Mouse (Mus musculus): ENCODE data around the gene Cd93.

Cd93 gene

DNA sequence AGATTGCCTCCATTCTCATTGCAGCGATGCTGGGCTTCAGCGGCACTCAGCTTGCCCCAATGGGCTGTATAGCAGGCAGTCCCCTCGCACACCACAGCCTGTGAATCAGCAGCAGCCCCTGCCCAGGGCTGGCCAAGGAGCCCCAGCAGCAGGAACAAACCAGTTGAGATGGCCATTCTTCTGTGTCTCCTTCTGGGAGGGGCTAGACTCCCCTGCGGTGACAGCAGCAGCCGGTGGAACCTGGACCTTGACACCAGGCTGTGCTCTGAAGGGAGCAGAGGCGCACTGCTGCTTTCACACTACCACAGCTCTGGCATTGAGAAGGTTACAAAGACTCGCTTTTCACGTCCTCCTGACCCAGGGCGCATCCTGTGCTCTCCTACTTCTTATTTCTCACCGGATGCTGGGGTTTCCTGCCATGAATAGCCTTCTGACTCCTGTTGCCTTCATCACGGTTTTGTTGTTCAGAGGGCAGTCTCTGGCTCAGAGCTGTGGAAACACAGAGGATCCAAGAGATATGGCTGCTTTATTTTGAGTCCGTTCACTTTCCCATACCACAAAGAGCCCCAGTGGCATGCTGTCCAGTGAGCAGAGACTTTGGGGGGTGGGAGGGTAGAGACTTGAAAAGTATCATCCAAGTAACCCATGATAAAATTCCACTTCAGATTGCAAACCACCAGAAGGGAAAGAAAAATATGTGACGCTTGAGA, at the start of gene Cd93:
Gene Cd93 (minus strand): TSS at position 315 of the 710 bp plus-strand sequence.
- peak; percentile 84 for DNase-seq (ENCODE audit: low spot score)

DNA sequence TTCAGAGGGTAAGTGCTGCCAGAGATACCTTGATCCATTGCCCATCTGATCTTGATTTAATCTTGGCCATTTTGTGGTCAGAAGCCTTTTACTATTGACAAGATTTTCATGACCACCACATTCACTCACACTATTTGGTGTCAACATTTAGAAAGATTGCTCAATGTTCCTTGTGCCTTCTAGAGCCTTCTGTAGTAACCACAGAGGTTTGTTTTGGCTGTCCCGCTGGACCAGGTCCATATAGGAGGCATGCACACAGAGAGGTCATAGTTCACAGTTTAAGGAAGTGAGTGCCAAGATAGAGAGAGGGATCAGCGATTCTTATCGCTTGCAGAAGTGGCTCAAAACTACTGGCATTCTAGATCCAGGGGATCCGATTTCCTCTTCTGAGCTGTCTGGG, 48.7 kb upstream of the Cd93 start:
- DNase-seq (ENCODE audit: low spot score), result peak; percentile 76

DNA sequence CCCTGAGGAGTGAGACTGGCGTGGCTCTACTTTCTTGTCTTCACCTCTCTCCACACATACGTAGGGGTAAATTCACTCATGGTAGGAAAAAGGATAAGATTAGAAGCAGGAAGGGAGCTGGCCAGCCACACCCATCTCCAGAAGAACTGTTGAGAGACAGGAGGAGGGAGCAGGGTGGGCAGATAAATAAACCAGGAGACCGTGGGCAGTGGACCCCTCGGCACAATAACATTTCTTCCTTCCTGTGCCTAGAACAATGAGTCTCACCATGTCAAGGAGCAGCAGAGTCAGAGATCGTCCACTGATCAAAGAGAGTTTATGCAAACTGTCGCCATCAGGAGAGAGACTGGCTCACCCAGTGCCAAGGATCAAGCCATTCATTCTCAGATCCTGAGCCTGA, 46.8 kb upstream of the Cd93 start:
- DNase-seq (ENCODE audit: low spot score), result peak; percentile 73

DNA sequence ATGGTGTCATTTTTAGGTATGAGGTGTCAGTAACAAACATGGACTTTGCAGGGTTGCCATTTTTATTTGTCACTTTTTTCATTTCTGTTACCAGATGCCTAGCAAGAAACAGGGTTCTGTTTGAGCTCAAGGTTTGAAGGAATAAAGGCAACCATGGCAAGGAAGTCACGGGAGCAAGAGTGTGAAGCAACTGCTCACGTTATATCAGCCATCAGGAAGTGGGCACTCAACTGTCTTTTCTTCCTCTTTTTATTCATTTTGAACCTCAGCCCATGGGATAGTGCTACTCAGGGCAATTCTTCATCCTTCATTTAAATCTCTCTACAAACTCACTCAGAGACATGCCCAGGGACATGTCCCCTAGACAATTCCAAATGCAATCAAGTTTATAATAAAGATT, 45.5 kb upstream of the Cd93 start:
- no peak for DNase-seq (ENCODE audit: low spot score)

DNA sequence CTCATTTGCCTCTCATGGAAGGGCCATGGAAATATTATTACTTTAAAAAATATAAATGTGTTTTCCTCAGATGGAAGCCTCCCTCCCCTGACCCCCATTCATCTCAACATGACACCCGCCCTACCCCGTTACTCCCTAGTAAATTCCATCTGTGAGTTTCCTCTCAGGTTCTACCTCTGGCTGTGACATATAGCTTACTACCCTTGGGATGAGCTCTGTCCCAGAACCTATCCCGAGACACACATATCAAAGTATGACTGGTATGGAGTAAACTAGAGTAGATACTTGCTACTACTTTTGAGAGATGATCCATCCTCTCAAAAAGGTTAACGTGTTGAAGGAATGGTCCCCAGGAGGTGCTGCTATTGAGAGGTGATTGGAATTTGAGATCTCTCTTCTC, 42.2 kb upstream of the Cd93 start:
- no peak for DNase-seq (ENCODE audit: low spot score)

DNA sequence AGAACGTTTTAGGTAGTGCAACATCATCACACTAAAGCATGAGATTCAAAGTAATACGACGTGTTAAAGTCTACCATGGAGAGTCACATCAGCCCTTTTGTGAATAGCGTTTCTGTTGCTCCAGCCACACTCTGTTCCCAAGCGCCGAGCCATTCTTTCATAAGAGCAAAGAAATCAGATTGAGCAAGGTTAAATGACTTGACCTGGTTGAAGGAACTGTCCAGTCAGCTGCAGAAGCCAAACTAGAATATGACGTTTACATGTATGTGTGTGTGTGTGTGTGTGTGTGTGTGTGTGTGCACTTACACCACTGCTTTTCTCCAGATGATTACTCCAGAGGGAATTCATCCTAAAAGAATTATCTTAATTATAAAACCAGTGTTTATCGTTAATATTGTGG, 37.0 kb upstream of the Cd93 start:
- DNase-seq (ENCODE audit: low spot score), result no peak

DNA sequence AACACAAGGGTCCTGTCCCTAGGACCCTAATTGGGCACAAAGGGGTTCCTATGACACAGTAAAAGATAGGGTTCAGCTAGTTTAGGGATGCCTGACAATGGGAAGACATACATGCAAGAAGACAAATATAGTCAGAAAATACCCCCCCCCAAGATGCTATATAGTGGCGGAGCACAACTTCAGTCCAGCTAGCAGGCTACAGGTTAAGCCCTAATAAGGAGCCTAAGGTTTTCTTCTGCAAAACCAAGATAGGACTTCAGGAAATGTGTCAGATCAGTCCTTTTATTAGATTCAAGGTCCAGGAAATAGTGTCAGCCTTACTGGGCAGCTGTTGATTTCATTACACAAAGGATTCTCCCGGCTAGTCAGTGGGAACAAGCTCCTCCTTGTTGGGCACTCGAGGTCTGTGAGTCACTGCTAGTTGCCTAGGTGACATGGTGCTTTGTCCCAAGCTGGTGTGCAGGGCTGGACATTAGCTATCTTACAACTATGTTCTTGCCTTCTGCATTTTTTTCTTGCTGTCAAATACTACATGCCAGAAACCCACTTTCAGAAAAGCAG, 34.9 kb upstream of the Cd93 start:
- DNase-seq (ENCODE audit: low spot score), result peak; percentile 86

DNA sequence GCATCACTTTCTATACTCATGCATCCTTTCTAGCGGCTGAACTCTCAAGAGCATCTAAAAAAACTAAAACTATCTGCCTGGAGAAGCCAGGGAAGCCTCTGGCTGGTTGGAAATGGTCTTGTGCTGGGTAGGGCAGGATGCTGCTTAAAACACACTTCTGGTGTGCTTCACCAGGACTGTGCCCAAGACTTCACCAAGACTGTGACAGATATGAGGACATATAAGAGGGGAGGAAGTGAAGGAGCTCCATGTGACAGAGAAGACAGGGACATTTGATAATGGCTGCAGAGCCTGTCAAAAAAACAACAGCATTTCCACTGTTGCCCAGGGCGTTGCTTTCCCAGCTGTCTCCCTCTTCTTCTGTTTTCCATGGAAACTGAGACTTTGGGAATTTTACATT, 34.0 kb upstream of the Cd93 start:
- no peak for DNase-seq (ENCODE audit: low spot score)

DNA sequence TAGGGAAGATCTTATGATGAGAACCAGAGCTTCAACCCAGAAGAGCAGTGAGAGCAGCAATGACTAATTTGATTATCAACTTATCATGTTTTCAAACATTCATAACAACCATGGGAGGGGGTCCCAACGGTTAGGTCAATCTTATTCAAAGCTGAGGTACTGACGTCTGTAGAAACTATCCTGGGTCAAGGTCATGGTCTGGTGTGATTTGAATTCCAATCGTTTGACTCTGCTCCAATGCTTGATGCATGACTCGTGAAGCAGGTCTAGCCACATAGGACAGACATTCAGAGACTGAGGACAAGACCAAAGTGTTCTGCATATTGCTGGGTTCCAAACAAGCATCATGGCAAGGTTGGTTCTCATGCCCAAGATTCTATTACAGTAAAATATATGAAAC, 33.2 kb upstream of the Cd93 start:
- DNase-seq (ENCODE audit: low spot score), result no peak

DNA sequence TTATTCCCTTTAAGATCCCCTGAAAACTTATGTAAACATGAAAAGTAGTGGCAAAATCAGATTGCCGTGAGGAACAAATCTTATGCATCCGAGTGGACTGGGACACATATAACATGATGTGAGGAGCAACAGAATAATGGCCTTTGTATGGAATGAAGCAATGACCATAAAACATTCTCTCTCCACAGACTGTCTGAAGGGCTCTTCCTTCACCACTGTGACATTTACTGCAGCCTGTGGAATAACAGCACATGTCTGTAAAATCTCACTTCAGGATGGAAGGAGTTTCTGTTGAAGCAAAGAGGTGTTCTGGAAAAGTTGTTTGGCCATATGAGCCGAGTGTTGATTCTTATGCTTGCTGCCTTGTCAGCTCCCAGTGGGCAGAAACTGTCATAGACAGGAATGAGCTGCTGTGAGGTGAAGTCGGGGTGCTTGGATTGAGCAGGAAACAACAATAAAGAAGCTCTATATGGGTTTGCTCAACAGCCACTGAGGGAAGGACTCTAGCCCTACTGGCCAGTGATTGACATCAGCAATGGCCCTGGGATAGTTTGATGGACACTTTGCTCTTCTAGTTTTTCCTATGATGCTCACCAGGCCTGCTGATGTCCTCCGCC, 32.6 kb upstream of the Cd93 start:
- no peak for DNase-seq (ENCODE audit: low spot score)

DNA sequence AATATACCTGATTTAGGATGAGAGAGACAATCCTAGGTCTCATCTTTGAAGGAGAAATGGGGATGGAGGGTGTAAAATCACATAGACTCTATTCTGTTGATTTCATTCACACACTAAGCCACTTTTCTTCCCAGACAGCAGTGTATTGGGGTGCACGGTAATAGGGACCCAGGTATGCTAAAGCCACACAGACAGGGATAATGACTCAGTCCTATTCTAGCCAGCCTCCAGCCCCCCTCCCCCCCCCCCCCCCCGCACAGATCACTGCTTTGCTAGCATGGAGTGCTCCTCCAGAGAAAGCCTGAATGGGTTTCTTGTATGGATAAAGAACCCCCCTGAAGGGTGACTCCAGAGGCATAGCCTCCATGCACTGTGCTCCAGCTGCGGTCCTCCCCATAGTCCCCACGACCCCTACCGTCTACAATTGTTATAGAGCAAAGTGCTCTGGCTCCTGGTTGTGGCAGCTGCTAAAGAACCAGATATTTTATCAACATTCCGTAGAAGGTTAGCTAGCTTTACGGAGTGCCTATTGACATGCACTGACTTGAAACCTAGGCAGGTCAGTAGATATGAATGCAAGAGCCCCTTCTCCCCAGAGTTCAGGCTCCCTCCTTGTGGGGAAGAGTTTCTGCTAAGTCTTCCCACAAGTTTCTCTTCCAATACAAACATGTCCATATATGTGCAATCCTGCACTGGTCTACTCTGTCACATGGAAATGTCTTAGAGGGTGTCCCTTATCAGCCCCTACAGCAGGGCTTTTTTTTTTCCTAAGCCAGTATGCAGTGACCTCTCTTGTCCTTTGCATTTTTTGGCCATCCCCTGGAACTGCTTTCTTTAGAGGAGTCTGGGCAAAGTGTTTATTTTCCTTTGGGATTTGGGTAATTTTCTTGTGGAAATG, 26.2 kb upstream of the Cd93 start:
- no peak for DNase-seq (ENCODE audit: low spot score)

DNA sequence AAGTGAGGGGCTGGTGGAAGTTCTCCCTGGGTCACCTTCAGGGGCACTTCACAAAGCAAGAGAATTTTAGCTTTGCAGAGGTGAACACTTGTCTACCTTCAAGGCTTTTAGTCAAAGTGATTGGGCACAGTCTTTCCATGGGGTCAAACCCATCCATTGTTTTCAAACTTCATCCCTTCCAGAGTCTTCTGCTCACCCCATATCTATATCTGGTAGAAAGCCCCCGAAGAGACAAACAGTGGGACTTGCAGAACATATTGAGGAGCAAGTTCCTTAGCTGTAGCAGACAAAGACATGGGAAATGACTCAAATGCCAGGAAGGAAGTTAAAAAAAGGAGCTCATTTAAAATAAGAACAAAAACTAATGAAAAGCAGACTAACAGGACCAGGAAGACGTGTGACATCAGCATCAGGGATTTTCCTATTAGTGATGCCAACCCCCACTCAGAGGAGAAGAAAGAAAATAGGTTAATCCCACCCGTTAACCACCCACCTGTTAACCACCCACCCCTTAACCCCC, 24.6 kb upstream of the Cd93 start:
- no peak for DNase-seq (ENCODE audit: low spot score)

DNA sequence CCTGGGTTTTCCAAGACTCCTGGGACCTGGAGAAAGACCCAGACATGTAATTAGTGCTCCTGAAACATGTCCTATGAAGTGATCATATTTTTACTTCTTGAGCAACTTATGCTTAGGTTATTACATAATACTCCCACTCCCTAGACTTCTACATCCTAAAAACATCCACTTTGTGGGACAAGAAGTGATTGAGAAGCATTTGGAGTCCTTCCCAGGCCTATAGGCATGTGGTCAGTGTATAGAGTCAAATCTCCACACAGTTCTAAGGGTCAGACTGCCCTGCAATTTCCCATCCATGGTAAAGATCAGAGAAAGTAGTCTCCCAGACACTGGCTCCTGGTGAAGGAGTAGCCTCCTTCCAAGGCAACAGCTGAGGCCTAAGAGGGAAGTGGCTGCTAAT, 12.0 kb upstream of the Cd93 start:
- no peak for DNase-seq (ENCODE audit: low spot score)

DNA sequence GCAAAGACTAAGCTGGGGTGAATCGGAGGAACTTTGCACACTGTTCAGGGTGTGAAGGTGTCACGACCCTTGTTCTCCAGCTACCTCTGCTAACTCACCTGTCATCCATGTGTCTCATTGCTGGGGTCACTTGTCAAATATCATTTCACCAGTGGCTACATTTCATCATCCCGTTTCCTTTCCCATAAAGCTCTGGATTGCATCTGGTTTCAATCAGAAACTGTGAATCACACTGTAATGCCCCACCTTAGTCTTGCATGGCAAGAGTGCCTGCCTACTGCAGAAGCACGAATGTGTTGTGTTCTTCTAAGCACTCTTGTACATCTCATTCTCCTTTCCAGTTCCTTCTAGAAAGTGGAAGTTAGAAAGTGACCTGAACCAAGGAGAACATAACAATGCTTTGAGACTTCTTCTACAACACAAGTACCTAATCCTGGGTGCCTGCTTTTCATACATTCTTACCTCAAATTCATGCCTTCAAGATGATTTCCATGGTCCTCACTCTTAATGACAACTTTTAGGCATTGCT, 10.7 kb upstream of the Cd93 start:
- no peak for DNase-seq (ENCODE audit: low spot score)

DNA sequence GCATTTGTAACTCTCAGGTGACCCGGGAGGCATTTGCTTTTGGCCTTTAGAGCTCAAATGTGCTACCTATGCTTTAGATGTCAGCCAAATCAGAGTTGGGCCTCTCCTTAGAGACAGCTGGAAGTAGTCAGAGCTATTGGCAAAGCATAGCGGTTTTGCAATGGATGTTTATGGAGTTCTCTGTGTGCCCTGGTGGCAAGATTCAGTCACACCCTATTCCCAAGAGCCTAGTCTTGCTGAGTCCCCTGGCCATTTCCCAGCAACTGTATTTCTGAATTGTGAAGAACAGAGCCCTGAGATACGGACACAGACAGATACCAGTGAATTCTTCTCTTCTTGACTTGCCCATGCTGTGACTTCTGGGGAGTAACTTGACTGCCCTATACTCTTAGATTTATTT, 9.7 kb upstream of the Cd93 start:
- peak; percentile 62 for DNase-seq (ENCODE audit: low spot score)

DNA sequence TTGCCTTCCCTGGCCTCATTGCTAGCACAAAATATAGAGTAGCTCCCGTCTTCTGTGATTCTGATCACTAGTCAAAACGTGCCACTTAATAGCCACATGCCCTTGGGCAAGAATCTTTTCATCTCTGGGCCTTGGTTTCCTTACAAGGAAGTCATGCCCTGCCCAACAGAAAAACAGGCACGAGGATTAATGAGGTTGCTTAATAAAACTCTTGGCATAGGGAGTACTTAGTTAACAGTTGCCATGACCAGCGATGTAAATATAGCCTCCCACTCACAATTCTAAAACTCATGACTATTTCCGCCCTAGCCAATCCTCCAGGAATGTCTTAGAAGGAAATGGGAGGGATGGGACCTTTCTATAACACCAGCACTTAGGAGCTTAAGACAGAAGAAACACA, 8.1 kb upstream of the Cd93 start:
- DNase-seq (ENCODE audit: low spot score), result peak; percentile 41

DNA sequence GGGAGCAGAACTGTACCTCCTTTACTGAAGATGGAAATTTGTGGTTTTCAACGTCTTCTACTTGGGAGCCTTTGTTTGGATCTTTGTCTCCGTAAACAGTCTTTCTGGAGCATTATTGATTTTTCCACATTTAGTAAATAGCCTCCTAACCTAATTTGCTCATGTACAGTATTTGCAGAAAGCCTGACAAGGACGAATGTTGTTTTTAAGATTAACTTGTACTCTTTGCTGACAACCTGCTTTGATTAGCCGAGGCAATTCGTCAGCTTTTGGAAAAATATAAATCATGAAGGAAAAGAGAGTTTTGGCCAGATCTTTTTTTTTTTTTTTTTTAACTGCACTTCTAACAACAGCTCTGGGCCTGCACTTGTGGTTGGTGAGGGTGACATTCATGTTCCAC, 7.3 kb upstream of the Cd93 start:
- no peak for DNase-seq (ENCODE audit: low spot score)

DNA sequence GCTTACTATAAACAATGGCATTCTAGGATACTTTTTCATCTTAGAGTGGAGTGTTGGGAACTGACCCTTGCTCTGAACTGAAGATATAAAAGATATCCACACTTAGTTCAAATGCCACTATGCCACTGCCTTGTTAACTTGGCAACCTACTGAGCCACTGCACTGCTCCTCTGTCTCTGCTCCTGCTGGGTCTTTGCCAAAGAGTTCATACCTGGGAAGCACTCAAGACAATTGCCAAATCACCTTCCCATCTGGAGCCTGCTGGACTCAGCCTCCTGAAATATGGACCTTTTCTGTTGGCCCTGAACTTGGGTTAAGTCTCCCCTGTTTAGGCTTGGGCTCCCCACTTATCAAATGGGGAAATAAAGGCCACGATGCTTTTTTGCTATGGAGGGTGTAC, 6.3 kb upstream of the Cd93 start:
- no peak for DNase-seq (ENCODE audit: low spot score)

DNA sequence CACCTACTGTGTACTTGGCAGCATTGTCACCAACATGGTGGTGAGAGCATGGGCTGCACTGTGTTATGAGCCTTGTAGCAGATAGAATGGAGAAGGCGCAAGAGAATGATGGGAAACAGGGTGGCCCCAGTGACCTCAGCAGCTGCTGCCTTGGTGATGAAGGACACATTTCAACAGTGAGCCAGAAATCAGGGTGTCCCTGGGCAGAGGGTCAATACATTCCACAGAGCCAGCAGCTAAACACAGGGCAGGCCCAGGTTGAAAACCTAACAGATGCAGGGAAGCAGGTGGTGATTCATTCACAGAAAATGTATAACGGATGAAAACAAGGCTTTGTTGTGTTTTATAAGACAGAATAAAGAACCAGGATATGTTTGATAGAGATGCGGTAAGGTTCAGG, 3.1 kb upstream of the Cd93 start:
- DNase-seq (ENCODE audit: low spot score), result no peak

DNA sequence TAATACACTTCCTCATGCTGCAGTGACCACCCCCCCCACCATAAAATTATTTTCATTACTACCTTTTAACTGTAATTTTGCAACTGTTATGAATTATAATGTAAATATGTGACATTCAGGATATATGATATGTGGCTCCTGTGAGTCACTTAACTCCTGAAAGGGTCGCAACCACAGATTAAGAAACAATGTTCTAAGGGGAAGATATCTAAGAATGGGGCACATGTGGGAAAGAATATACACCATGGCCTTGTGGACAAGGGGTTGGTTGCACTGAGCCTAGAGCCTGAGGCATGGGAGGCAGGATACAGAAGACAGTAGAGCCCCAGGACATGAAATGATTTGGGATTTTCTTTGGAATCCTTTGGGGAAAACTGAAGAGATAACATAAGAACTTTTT, 2.3 kb upstream of the Cd93 start:
- DNase-seq (ENCODE audit: low spot score), result no peak

DNA sequence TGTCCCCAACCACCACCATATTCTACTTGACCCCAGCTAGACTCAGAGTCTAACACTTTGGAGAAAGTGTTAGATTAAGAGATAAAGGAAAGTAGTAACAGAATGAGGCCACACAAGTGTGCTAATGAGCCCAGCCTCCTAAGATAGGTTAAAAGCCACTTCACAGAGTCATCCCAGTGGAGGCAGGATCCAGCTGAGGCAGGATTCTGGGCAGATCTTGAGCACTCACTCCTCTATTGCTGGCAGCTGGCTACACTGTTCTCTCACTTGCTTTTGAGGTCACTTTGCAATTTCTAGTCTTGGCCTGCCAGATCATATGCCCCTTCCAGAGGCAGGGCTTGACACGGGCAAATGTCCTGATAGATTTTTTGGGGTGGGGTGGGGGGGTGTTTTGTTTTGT, 1.1 kb upstream of the Cd93 start:
- DNase-seq (ENCODE audit: low spot score), result no peak

DNA sequence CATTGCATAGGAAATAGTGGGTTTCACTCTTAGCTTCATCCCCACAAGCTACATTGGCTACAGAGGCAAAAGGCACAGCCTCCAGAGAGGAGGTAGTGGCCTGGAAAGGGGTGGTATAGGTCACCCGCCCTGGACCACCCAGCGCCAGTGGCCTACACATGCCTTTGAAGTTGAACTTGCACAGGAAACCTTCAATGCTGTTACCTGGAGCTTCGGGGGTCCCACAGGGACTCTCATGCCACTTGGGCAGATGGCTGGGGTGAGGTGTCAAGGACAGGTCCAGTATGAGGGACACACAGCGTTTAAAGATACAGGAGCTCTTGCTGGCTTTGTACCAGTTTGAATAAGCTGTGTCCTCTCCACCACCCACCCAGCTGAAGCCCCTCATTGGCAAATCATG, 653 bp downstream of the Cd93 start:
- no peak for DNase-seq (ENCODE audit: low spot score)
